ENCODE assay signal across 8 mouse cellular contexts in the genomic region with DNA sequence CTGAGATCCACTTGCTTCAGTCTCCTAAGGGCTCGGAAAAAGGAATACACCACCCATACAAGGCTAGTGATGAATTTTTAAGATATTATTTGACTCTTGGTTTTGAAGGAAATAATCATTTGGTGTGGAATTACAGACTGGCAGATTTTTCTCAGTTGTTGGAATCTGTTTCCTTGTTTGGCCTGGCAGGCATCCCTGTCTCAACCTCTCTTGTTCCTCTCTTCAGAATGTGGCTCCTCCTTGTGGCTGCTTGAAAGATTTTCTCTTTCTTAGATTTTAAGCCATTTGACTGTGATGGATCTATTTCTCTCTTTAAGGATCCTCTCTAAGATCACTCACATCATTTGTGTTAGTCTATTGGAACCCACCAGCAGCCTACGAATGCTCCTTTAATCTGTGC. TPM values are rescaled to one million over a fixed set of nuclear protein-coding genes. Genes with fewer than 3 reads are reported as not detected.
A peak's percentile ranks its signal among the peaks of the same experiment; 100 is the strongest.
DNase-seq lines count a peak whose midpoint lies in the region; ATAC-seq lines count a peak whose summit lies in the region.

No protein-coding gene starts in this region.

- no peaks in the 10 kb centered on the region for H3K27me3 ChIP-seq in hindbrain, embryonic 11.5 days (ENCODE audit: control insufficient read depth, insufficient read depth, low read length)
- no peaks in the 10 kb centered on the region for H3K27me3 ChIP-seq in hindbrain, embryonic 12.5 days

- H3K27ac ChIP-seq in hindbrain, embryonic 11.5 days (ENCODE audit: low read depth, low read length): no peak overlapping the region
- H3K27ac ChIP-seq in hindbrain, embryonic 12.5 days: no peak overlapping the region

- no peaks in the 10 kb centered on the region for H3K36me3 ChIP-seq in hindbrain, embryonic 11.5 days (ENCODE audit: control insufficient read depth, insufficient read depth, low read length)
- no peaks in the 10 kb centered on the region for H3K36me3 ChIP-seq in hindbrain, embryonic 12.5 days

- no peaks in the 10 kb centered on the region for H3K9me3 ChIP-seq in hindbrain, embryonic 11.5 days (ENCODE audit: control insufficient read depth, low read length)
- H3K9me3 ChIP-seq in hindbrain, embryonic 12.5 days (replicated peaks): no peaks in the 10 kb centered on the region

- no peak overlapping the region for H3K9ac ChIP-seq in hindbrain, embryonic 11.5 days (ENCODE audit: low read depth, low read length)
- H3K9ac ChIP-seq in hindbrain, embryonic 12.5 days: no peak overlapping the region

- 75% methylated on average over 2 of the region's 2 CpGs for WGBS in hindbrain, embryonic 11.5 days
- WGBS in hindbrain, embryonic 12.5 days: 80% methylated on average over 2 of the region's 2 CpGs

- no peaks in the 10 kb centered on the region for H3K4me1 ChIP-seq in hindbrain, embryonic 11.5 days (replicated peaks; ENCODE audit: control insufficient read depth, insufficient read depth, low read length)
- peaks cover 5% of the 10 kb centered on the region; the same call in 1 of the 2 replicates for H3K4me1 ChIP-seq in hindbrain, embryonic 12.5 days

- no peak overlapping the region for H3K4me3 ChIP-seq in hindbrain, embryonic 11.5 days (ENCODE audit: low read depth, low read length)
- no peak overlapping the region for H3K4me3 ChIP-seq in hindbrain, embryonic 12.5 days

- peak; percentile 13 for DNase-seq in hindbrain, embryonic 11.5 days (ENCODE audit: low spot score)
- DNase-seq in spleen, postnatal 36 days (ENCODE audit: low spot score in 2 of 2): peak; percentile 3 to 9
- DNase-seq in spleen, postnatal 14 days (ENCODE audit: low spot score in 2 of 2): no peak
- DNase-seq in cerebellum, adult 18-20 months: peak; percentile 61 to 67
- DNase-seq in heart, postnatal 4 days: peak; percentile 56
- DNase-seq in right cerebral cortex, postnatal 4 days: peak; percentile 41
- DNase-seq in c-Kit-positive CD71-positive TER-119-positive erythroid progenitor cells, embryonic 14.5 days (ENCODE audit: low spot score): no peak

- ATAC-seq in hindbrain, embryonic 11.5 days (ENCODE audit: low FRiP score): no peak
- no peak for ATAC-seq in hindbrain, embryonic 12.5 days (ENCODE audit: low FRiP score)

- H3K4me2 ChIP-seq in hindbrain, embryonic 11.5 days (replicated peaks; ENCODE audit: low read depth, low read length): no peak overlapping the region
- H3K4me2 ChIP-seq in hindbrain, embryonic 12.5 days (replicated peaks): no peak overlapping the region

RNA-seq across cellular contexts. Expression of a gene that starts 4.9 kb away (rescaled TPM):
- polyA plus RNA-seq in hindbrain, embryonic 11.5 days (2014; fragmentation: Nextera tagmentation; extraction: Ambion mirVana): 37.1 and 43.8 TPM in 2 replicates
- 21.5 and 28.3 TPM in 2 replicates for polyA plus RNA-seq in hindbrain, embryonic 12.5 days (2016; fragmentation: Nextera tagmentation; extraction: Ambion mirVana)
- 1 to 10 TPM; 8.3 to 9.7 TPM for total RNA-seq in heart, postnatal 4 days (2021)

Comparison
In these comparisons a context has a peak if more than half of its experiments do, and no peak if none do; other contexts are left out.
1. DNase-seq: peak in hindbrain, embryonic 11.5 days (single experiment), spleen, postnatal 36 days (2 of 2), cerebellum, adult 18-20 months (2 of 2), heart, postnatal 4 days (single experiment) and right cerebral cortex, postnatal 4 days (single experiment); none in spleen, postnatal 14 days (0 of 2) and c-Kit-positive CD71-positive TER-119-positive erythroid progenitor cells, embryonic 14.5 days (single experiment).